Mouse (Mus musculus): ENCODE data around the gene C5ar1.

DNA sequence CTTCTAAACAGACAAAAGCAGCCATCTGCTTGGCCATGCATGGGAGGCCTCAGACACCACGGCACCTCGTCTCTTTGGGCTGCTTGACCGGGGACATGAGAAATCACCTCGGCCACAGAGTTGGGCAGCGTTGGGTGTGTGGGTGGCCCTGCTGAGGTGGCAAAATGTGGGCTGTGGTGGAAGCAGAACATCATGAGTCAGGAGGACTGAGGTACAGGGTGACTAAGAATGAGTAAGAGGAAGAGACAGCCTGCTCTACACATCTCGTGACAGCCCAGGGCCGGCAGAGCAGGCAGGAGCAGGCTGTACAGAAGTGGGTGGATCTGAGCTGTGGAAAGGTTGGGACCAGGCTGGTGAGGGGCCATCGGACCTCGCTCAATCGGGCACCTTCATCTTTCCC, 51.8 kb downstream of the C5ar1 start:
- TF ChIP-seq POLR2A (IDR thresholded peaks at IDR 0.05; ENCODE audit: control insufficient read depth, low read depth, low read length), result no peak
- TF ChIP-seq CTCF (IDR thresholded peaks at IDR 0.05; ENCODE audit: control insufficient read depth, insufficient read depth, insufficient replicate concordance, low read depth, low read length), result no peak

Measured in testis, adult 2 months (tissue).